Mouse (Mus musculus): ENCODE results near the gene Emsy. TPM values are rescaled to one million over a fixed set of nuclear protein-coding genes. Genes with fewer than 3 reads are reported as not detected.

The Emsy gene
- polyA plus RNA-seq, 1 experiment from 2014 or later = 25.8 TPM

- Histone ChIP-seq H3K27me3 (no peaks in the 10 kb centered on the region), H3K9me3 (replicated peaks) (no peaks in the 10 kb centered on the region), H3K9ac (no peak overlapping the region), H3K4me3 (replicated peaks) (no peak overlapping the region), H3K4me1 (peaks cover 3% of the 10 kb centered on the region; the same call in 1 of the 2 replicates), H3K4me2 (replicated peaks) (no peak overlapping the region), H3K36me3 (no peaks in the 10 kb centered on the region), H3K27ac (replicated peaks) (no peak overlapping the region)
- no peak for ATAC-seq (ENCODE audit: insufficient number of reproducible peaks, low FRiP score, low TSS enrichment, low read depth)
- 86% methylated on average over 1 of the region's 1 CpGs for WGBS
Measured at GRCm38 (mm10) chr7:98577461-98577860, 79.1 kb downstream of the Emsy start.

DNA sequence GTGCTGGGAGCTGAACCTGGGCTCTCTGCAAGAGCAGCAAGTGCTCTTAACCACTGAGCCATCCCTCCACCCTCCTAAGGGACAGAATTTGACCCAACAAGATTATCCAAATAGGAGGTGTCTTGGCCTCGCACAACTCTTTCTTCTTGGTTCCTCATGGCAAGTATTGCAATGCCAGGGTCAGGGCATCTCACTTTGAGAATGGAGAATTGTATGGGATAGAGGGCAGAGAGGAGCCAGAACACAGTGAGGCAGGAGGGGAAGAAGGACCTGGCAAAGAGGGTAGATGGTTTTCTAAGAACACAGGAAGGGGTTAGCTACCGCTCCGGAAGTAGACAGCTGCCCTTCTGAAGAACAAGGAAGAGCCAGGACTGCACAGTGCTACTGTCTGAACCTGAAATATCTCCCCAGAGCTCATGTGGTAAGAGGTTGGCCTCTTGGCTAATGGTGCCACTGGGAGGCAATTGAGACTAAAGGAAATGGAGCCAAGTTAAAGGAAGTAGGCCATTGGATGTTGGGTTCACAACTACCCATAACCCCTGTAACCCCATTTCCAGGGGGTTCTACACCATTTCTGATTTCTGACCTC is 80.8 kb downstream of the Emsy start:
- Histone ChIP-seq H3K27me3 (no peaks in the 10 kb centered on the region), H3K27ac (replicated peaks) (no peak overlapping the region), H3K9me3 (replicated peaks) (no peaks in the 10 kb centered on the region), H3K4me2 (replicated peaks) (no peak overlapping the region), H3K36me3 (no peaks in the 10 kb centered on the region), H3K4me1 (peaks cover 6% of the 10 kb centered on the region; the same call in 1 of the 2 replicates), H3K9ac (no peak overlapping the region), H3K4me3 (replicated peaks) (no peak overlapping the region)
- 92% methylated on average over 3 of the region's 3 CpGs for WGBS
- no peak for ATAC-seq (ENCODE audit: insufficient number of reproducible peaks, low FRiP score, low TSS enrichment, low read depth)

GRCm38 (mm10) chr7:98574771-98575191 is 81.8 kb downstream of the Emsy start:
- Histone ChIP-seq H3K4me3 (replicated peaks) (no peak overlapping the region), H3K27me3 (no peaks in the 10 kb centered on the region), H3K9me3 (replicated peaks) (no peaks in the 10 kb centered on the region), H3K36me3 (no peaks in the 10 kb centered on the region), H3K4me1 (peaks cover 6% of the 10 kb centered on the region; the same call in 1 of the 2 replicates), H3K9ac (no peak overlapping the region), H3K4me2 (replicated peaks) (no peak overlapping the region), H3K27ac (replicated peaks) (no peak overlapping the region)
- WGBS = 80% methylated on average over 2 of the region's 2 CpGs
- ATAC-seq (ENCODE audit: insufficient number of reproducible peaks, low FRiP score, low TSS enrichment, low read depth) = no peak

DNA sequence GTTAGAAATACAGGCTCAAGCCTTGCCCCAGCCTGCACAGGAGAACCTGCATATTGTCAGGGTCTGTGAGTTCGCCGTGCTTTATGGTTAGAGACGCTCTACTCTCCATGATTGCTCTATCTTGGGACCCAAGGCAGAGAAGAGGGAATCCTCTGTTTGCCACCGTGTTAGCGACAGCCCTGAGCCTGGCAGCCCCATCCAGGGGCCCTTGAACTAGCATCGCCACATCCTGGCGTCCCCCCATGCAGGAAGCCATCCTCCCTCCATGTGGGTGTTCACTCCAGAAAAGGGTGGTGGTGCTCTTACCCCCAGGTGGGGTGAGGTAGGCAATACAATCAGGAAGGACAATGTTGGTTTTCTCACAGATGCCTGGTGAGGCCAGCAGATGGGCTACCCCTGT is 82.3 kb downstream of the Emsy start:
- no peak overlapping the region for H3K9ac ChIP-seq
- no peaks in the 10 kb centered on the region for H3K27me3 ChIP-seq
- H3K9me3 ChIP-seq (replicated peaks) = no peaks in the 10 kb centered on the region
- WGBS = 88% methylated on average over 7 of the region's 7 CpGs
- H3K4me2 ChIP-seq (replicated peaks) = no peak overlapping the region
- peaks cover 6% of the 10 kb centered on the region; the same call in 1 of the 2 replicates for H3K4me1 ChIP-seq
- no peak for ATAC-seq (ENCODE audit: insufficient number of reproducible peaks, low FRiP score, low TSS enrichment, low read depth)
- H3K36me3 ChIP-seq = no peaks in the 10 kb centered on the region
- no peak overlapping the region for H3K4me3 ChIP-seq (replicated peaks)
- no peak overlapping the region for H3K27ac ChIP-seq (replicated peaks)

GRCm38 (mm10) chr7:98573231-98573781 is 83.3 kb downstream of the Emsy start:
- H3K4me1 ChIP-seq = peaks cover 6% of the 10 kb centered on the region; the same call in 1 of the 2 replicates
- H3K9me3 ChIP-seq (replicated peaks) = no peaks in the 10 kb centered on the region
- no peak overlapping the region for H3K4me2 ChIP-seq (replicated peaks)
- H3K4me3 ChIP-seq (replicated peaks) = no peak overlapping the region
- H3K36me3 ChIP-seq = no peaks in the 10 kb centered on the region
- H3K27me3 ChIP-seq = no peaks in the 10 kb centered on the region
- WGBS = 68% methylated on average over 10 of the region's 10 CpGs
- no peak overlapping the region for H3K27ac ChIP-seq (replicated peaks)
- ATAC-seq (ENCODE audit: insufficient number of reproducible peaks, low FRiP score, low TSS enrichment, low read depth) = no peak
- no peak overlapping the region for H3K9ac ChIP-seq

DNA sequence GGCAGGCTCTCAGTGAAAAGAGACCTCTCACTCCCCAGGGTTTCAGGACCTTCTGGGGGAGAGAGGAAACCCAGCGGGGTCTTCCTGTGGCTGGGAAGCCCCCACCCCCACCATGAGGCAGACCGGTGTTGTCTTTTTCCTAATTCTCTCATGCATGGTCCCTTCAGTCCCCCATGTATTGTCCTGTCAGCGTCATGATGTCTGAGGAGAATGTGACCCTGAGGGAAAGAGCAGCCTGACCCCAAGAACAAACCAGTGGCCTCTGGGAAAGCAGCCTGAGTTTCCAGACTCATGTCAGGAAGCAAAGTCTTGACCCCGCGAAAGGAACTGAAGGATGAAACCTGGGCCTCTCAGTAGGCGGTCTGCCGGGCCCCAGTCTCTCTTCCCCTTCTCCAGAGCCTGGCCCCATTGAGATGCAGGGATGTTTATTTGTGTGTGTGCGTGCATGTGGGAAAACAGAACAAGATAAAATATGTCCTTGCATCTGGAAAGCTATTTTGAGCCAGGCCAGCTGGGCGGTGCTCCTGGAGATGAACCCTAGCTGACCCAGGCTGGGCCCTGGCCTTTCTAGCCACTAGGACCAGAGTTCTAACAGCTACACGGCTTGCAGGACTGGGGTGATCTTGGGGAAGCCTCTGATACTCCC is 84.2 kb downstream of the Emsy start:
- Histone ChIP-seq H3K4me2 (replicated peaks) (no peak overlapping the region), H3K27ac (replicated peaks) (no peak overlapping the region), H3K4me3 (replicated peaks) (no peak overlapping the region), H3K9me3 (replicated peaks) (no peaks in the 10 kb centered on the region), H3K36me3 (no peaks in the 10 kb centered on the region), H3K27me3 (no peaks in the 10 kb centered on the region), H3K9ac (no peak overlapping the region), H3K4me1 (peaks cover 6% of the 10 kb centered on the region; the same call in 1 of the 2 replicates)
- no peak for ATAC-seq (ENCODE audit: insufficient number of reproducible peaks, low FRiP score, low TSS enrichment, low read depth)
- WGBS = 40% methylated on average over 10 of the region's 10 CpGs

DNA sequence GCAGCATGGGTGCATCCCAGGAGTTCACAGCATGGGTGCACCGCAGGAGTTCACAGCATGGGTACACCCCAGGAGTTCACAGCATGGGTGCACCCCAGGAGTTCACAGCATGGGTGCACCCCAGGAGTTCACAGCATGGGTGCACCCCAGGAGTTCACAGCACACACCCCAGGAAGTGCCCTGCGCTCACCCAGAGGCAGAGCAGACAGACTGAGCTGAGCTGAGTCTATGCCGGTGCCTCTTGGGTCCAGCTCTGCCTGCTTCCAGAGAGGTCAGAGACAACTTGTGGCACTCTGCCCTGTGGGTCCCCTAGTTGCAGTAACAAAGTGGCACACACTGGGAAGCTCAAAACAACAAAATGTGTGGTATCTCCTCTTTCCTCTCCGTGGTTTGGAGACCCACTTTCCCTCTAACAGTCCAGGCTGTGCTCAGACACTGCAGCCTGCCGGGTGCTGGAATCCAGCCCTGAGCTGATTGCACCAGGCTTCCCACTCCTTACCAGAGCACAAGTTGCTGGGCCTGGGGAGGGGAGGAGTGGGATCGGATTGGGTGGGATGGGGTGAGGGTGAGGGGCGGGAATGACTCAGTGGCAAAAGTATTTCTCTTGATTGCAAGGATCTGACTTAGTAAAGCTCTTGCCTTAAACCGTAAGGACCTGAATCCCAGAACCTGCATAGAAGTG is 85.6 kb downstream of the Emsy start:
- Histone ChIP-seq H3K27ac (replicated peaks) (no peak overlapping the region), H3K9me3 (replicated peaks) (no peaks in the 10 kb centered on the region), H3K9ac (no peak overlapping the region), H3K36me3 (no peaks in the 10 kb centered on the region), H3K4me1 (peaks cover 6% of the 10 kb centered on the region; the same call in 1 of the 2 replicates), H3K4me2 (replicated peaks) (no peak overlapping the region), H3K4me3 (replicated peaks) (no peak overlapping the region), H3K27me3 (no peaks in the 10 kb centered on the region)
- no peak for ATAC-seq (ENCODE audit: insufficient number of reproducible peaks, low FRiP score, low TSS enrichment, low read depth)
- 55% methylated on average over 8 of the region's 8 CpGs for WGBS

DNA sequence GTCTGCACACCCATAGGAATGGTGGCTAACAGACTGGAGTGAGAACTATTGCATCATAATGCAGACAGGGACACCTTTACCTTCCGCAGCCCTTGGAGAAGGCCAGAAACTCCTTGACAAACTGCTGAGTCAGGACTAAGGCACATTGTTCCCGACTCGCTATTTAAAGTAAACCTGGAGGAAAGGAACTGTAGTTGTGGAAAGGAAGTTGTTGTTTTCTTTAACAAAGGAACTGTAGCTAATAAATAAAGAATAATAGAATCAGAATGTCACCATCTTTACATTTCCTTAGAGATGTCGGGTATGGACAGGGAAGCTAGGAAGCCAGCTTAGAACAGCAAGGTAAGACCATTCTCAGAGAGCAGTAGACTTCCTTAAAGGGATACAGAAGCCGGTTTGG is 89.5 kb downstream of the Emsy start:
- 0 out of 2 replicates have a peak, but pooled peaks cover 4% of the 10 kb centered on the region for H3K4me1 ChIP-seq
- no peaks in the 10 kb centered on the region for H3K36me3 ChIP-seq
- no peak overlapping the region for H3K9ac ChIP-seq
- no peak overlapping the region for H3K27ac ChIP-seq (replicated peaks)
- no peak overlapping the region for H3K4me3 ChIP-seq (replicated peaks)
- no peak for ATAC-seq (ENCODE audit: insufficient number of reproducible peaks, low FRiP score, low TSS enrichment, low read depth)
- no peaks in the 10 kb centered on the region for H3K9me3 ChIP-seq (replicated peaks)
- H3K27me3 ChIP-seq = no peaks in the 10 kb centered on the region
- no peak overlapping the region for H3K4me2 ChIP-seq (replicated peaks)
- whole genome bisulfite sequencing = 49% methylated on average over 5 of the region's 5 CpGs

GRCm38 (mm10) chr7:98564607-98565364 is 91.8 kb downstream of the Emsy start:
- no peaks in the 10 kb centered on the region for H3K9me3 ChIP-seq (replicated peaks)
- 0 out of 2 replicates have a peak, but pooled peaks cover 4% of the 10 kb centered on the region for H3K4me1 ChIP-seq
- 65% methylated on average over 9 of the region's 9 CpGs for WGBS

DNA sequence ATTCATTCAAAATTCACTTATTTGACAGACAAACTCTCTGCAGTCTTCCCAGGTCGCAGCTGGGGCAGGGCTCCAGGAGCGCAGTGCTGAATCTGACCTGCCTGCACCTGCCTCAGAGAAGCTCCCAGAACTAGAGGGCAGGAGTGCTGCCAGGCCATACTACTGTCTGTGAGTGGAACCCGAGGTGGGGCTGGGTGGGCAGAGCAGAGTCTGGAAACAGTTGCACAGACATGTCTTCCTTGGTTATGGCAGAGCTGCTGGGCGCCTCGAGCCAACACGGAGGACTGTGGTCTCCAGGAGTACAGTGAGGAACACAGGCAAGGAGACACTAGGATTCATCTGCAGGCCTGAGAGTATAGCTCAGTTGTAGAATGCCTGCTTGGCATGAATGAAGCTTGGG is 92.6 kb downstream of the Emsy start:
- H3K4me3 ChIP-seq (replicated peaks) = no peak overlapping the region
- H3K27ac ChIP-seq (replicated peaks) = no peak overlapping the region
- H3K36me3 ChIP-seq = no peaks in the 10 kb centered on the region
- no peaks in the 10 kb centered on the region for H3K9me3 ChIP-seq (replicated peaks)
- H3K9ac ChIP-seq = no peak overlapping the region
- no peak for ATAC-seq (ENCODE audit: insufficient number of reproducible peaks, low FRiP score, low TSS enrichment, low read depth)
- H3K27me3 ChIP-seq = no peaks in the 10 kb centered on the region
- H3K4me1 ChIP-seq = 0 out of 2 replicates have a peak, but pooled peaks cover 4% of the 10 kb centered on the region
- H3K4me2 ChIP-seq (replicated peaks) = no peak overlapping the region
- 72% methylated on average over 6 of the region's 6 CpGs for WGBS

More at GRCm38 (mm10) chr7:98564607-98565364, 91.8 kb downstream of the Emsy start:
- ATAC-seq (ENCODE audit: insufficient number of reproducible peaks, low FRiP score, low TSS enrichment, low read depth) = no peak
- Histone ChIP-seq H3K27ac (replicated peaks) (no peak overlapping the region), H3K9ac (no peak overlapping the region), H3K4me2 (replicated peaks) (no peak overlapping the region), H3K27me3 (no peaks in the 10 kb centered on the region), H3K4me3 (replicated peaks) (no peak overlapping the region), H3K36me3 (no peaks in the 10 kb centered on the region)

DNA sequence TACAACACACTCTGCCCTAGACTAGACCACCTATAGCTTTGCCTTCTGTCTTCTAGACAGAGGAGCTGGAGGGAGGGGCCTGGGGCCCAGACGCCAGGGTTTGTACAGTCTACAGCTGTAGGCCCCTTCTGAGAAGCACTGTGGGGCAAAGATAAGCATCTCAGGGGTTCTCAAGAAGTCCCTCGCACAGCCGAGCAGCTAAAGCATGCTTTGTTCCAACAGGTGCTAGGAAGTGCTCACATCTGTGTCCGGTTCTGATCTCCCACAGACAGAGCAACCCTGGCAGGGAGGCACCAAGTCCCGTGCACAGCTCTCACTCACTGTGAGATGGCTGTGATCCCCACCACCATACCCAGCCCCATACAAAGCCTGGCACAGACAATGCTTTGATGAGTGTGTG is 93.6 kb downstream of the Emsy start:
- no peak overlapping the region for H3K4me3 ChIP-seq (replicated peaks)
- no peaks in the 10 kb centered on the region for H3K36me3 ChIP-seq
- H3K4me2 ChIP-seq (replicated peaks) = no peak overlapping the region
- H3K27me3 ChIP-seq = no peaks in the 10 kb centered on the region
- peaks cover 11% of the 10 kb centered on the region; the same call in 1 of the 2 replicates for H3K4me1 ChIP-seq
- no peak overlapping the region for H3K9ac ChIP-seq
- no peak overlapping the region for H3K27ac ChIP-seq (replicated peaks)
- WGBS = 56% methylated on average over 5 of the region's 5 CpGs
- H3K9me3 ChIP-seq (replicated peaks) = no peaks in the 10 kb centered on the region
- no peak for ATAC-seq (ENCODE audit: insufficient number of reproducible peaks, low FRiP score, low TSS enrichment, low read depth)

Measured in embryonic facial prominence, embryonic 15.5 days (tissue).